Mouse (Mus musculus): ENCODE results near the gene Pde9a. TPM values are rescaled to one million over a fixed set of nuclear protein-coding genes. Genes with fewer than 3 reads are reported as not detected.

The Pde9a gene
- polyA plus RNA-seq, 1 experiment from 2014 or later = 16.5 TPM

- H3K4me3 ChIP-seq (replicated peaks) = no peak overlapping the region
- H3K36me3 ChIP-seq = peaks cover 6% of the 10 kb centered on the region
- no peaks in the 10 kb centered on the region for H3K4me1 ChIP-seq
- H3K27me3 ChIP-seq = no peaks in the 10 kb centered on the region
- ATAC-seq (ENCODE audit: insufficient number of reproducible peaks, low FRiP score, low TSS enrichment, low read depth) = no peak
- WGBS = 76% methylated on average over 2 of the region's 2 CpGs
- H3K9me3 ChIP-seq (replicated peaks) = no peaks in the 10 kb centered on the region
- no peak overlapping the region for H3K27ac ChIP-seq (replicated peaks)
- H3K4me2 ChIP-seq (replicated peaks) = no peak overlapping the region
- H3K9ac ChIP-seq = no peak overlapping the region
These were observed 33.6 kb downstream of the Pde9a start for GRCm38 (mm10) chr17:31419598-31419950.

GRCm38 (mm10) chr17:31419995-31420394 lies 34.0 kb downstream of the Pde9a start:
- H3K4me3 ChIP-seq (replicated peaks) = no peak overlapping the region
- H3K9ac ChIP-seq = no peak overlapping the region
- no peak overlapping the region for H3K4me2 ChIP-seq (replicated peaks)
- no peaks in the 10 kb centered on the region for H3K27me3 ChIP-seq
- no peaks in the 10 kb centered on the region for H3K4me1 ChIP-seq
- no peak for ATAC-seq (ENCODE audit: insufficient number of reproducible peaks, low FRiP score, low TSS enrichment, low read depth)
- 56% methylated on average over 3 of the region's 3 CpGs for WGBS
- H3K9me3 ChIP-seq (replicated peaks) = no peaks in the 10 kb centered on the region
- peaks cover 6% of the 10 kb centered on the region for H3K36me3 ChIP-seq
- no peak overlapping the region for H3K27ac ChIP-seq (replicated peaks)

GRCm38 (mm10) chr17:31420658-31421057 lies 34.6 kb downstream of the Pde9a start:
- no peak for ATAC-seq (ENCODE audit: insufficient number of reproducible peaks, low FRiP score, low TSS enrichment, low read depth)
- WGBS = 73% methylated on average over 16 of the region's 16 CpGs
- H3K4me2 ChIP-seq (replicated peaks) = no peak overlapping the region
- no peak overlapping the region for H3K9ac ChIP-seq
- H3K27me3 ChIP-seq = no peaks in the 10 kb centered on the region
- no peak overlapping the region for H3K4me3 ChIP-seq (replicated peaks)
- H3K27ac ChIP-seq (replicated peaks) = no peak overlapping the region
- H3K9me3 ChIP-seq (replicated peaks) = no peaks in the 10 kb centered on the region
- H3K4me1 ChIP-seq = peaks cover 3% of the 10 kb centered on the region
- H3K36me3 ChIP-seq = peaks cover 6% of the 10 kb centered on the region

- H3K4me1 ChIP-seq = peaks cover 15% of the 10 kb centered on the region
- H3K27me3 ChIP-seq = no peaks in the 10 kb centered on the region
- 84% methylated on average over 1 of the region's 1 CpGs for WGBS
- H3K36me3 ChIP-seq = peaks cover 3% of the 10 kb centered on the region; the same call in 1 of the 2 replicates
- ATAC-seq (ENCODE audit: insufficient number of reproducible peaks, low FRiP score, low TSS enrichment, low read depth) = no peak
- H3K27ac ChIP-seq (replicated peaks) = no peak overlapping the region
- no peak overlapping the region for H3K4me2 ChIP-seq (replicated peaks)
- no peaks in the 10 kb centered on the region for H3K9me3 ChIP-seq (replicated peaks)
- no peak overlapping the region for H3K4me3 ChIP-seq (replicated peaks)
- no peak overlapping the region for H3K9ac ChIP-seq
These were observed 36.4 kb downstream of the Pde9a start for GRCm38 (mm10) chr17:31422381-31422780.

- 41% methylated on average over 2 of the region's 2 CpGs for WGBS
- Histone ChIP-seq H3K4me1 (peaks cover 15% of the 10 kb centered on the region), H3K4me2 (replicated peaks) (no peak overlapping the region)
These were observed 37.0 kb downstream of the Pde9a start for GRCm38 (mm10) chr17:31423020-31423419.

GRCm38 (mm10) chr17:31424358-31424757 lies 38.3 kb downstream of the Pde9a start:
- H3K4me3 ChIP-seq (replicated peaks) = no peak overlapping the region
- ATAC-seq (ENCODE audit: insufficient number of reproducible peaks, low FRiP score, low TSS enrichment, low read depth) = no peak
- no peak overlapping the region for H3K4me2 ChIP-seq (replicated peaks)
- H3K27me3 ChIP-seq = no peaks in the 10 kb centered on the region
- H3K9me3 ChIP-seq (replicated peaks) = 0 out of 2 replicates have a peak, but pooled peaks cover 5% of the 10 kb centered on the region
- 81% methylated on average over 4 of the region's 4 CpGs for WGBS
- no peak overlapping the region for H3K9ac ChIP-seq
- H3K36me3 ChIP-seq = no peaks in the 10 kb centered on the region
- no peak overlapping the region for H3K27ac ChIP-seq (replicated peaks)
- peaks cover 15% of the 10 kb centered on the region for H3K4me1 ChIP-seq

More at GRCm38 (mm10) chr17:31423020-31423419, 37.0 kb downstream of the Pde9a start:
- H3K27ac ChIP-seq (replicated peaks) = no peak overlapping the region
- no peaks in the 10 kb centered on the region for H3K27me3 ChIP-seq
- H3K9ac ChIP-seq = no peak overlapping the region
- ATAC-seq (ENCODE audit: insufficient number of reproducible peaks, low FRiP score, low TSS enrichment, low read depth) = no peak
- H3K4me3 ChIP-seq (replicated peaks) = no peak overlapping the region
- no peaks in the 10 kb centered on the region for H3K9me3 ChIP-seq (replicated peaks)
- H3K36me3 ChIP-seq = no peaks in the 10 kb centered on the region

- Histone ChIP-seq H3K27me3 (no peaks in the 10 kb centered on the region), H3K9ac (no peak overlapping the region), H3K36me3 (no peaks in the 10 kb centered on the region), H3K27ac (replicated peaks) (no peak overlapping the region), H3K4me1 (peaks cover 15% of the 10 kb centered on the region), H3K4me3 (replicated peaks) (no peak overlapping the region), H3K4me2 (replicated peaks) (no peak overlapping the region), H3K9me3 (replicated peaks) (0 out of 2 replicates have a peak, but pooled peaks cover 6% of the 10 kb centered on the region)
- ATAC-seq (ENCODE audit: insufficient number of reproducible peaks, low FRiP score, low TSS enrichment, low read depth) = no peak
- WGBS = 50% methylated on average over 8 of the region's 8 CpGs
These were observed 38.8 kb downstream of the Pde9a start for GRCm38 (mm10) chr17:31424798-31425197.

- Histone ChIP-seq H3K27me3 (no peaks in the 10 kb centered on the region), H3K4me3 (replicated peaks) (no peak overlapping the region), H3K36me3 (no peaks in the 10 kb centered on the region; the same call in 1 of the 2 replicates), H3K27ac (replicated peaks) (no peak overlapping the region; the same call in 1 of the 2 replicates), H3K4me1 (peaks cover 15% of the 10 kb centered on the region), H3K9me3 (replicated peaks) (0 out of 2 replicates have a peak, but pooled peaks cover 6% of the 10 kb centered on the region), H3K9ac (no peak overlapping the region), H3K4me2 (replicated peaks) (no peak overlapping the region)
- no peak for ATAC-seq (ENCODE audit: insufficient number of reproducible peaks, low FRiP score, low TSS enrichment, low read depth)
- 51% methylated on average over 13 of the region's 13 CpGs for WGBS
These were observed 40.1 kb downstream of the Pde9a start for GRCm38 (mm10) chr17:31425827-31426698.

- H3K9ac ChIP-seq = no peak overlapping the region
- 0 out of 2 replicates have a peak, but pooled peaks cover 6% of the 10 kb centered on the region for H3K9me3 ChIP-seq (replicated peaks)
- H3K27me3 ChIP-seq = no peaks in the 10 kb centered on the region
- no peaks in the 10 kb centered on the region; the same call in 1 of the 2 replicates for H3K36me3 ChIP-seq
- H3K27ac ChIP-seq (replicated peaks) = no peak overlapping the region
- no peak overlapping the region for H3K4me3 ChIP-seq (replicated peaks)
- 97% methylated on average over 2 of the region's 2 CpGs for WGBS
- ATAC-seq (ENCODE audit: insufficient number of reproducible peaks, low FRiP score, low TSS enrichment, low read depth) = no peak
- peaks cover 25% of the 10 kb centered on the region for H3K4me1 ChIP-seq
- H3K4me2 ChIP-seq (replicated peaks) = no peak overlapping the region
These were observed 43.4 kb downstream of the Pde9a start for GRCm38 (mm10) chr17:31429402-31429801.

- Histone ChIP-seq H3K4me1 (peaks cover 16% of the 10 kb centered on the region), H3K9ac (no peak overlapping the region), H3K9me3 (replicated peaks) (0 out of 2 replicates have a peak, but pooled peaks cover 6% of the 10 kb centered on the region), H3K27me3 (no peaks in the 10 kb centered on the region), H3K4me2 (replicated peaks) (no peak overlapping the region), H3K4me3 (replicated peaks) (no peak overlapping the region), H3K27ac (replicated peaks) (no peak overlapping the region), H3K36me3 (no peaks in the 10 kb centered on the region; the same call in 1 of the 2 replicates)
- no peak for ATAC-seq (ENCODE audit: insufficient number of reproducible peaks, low FRiP score, low TSS enrichment, low read depth)
- WGBS = 63% methylated on average over 5 of the region's 5 CpGs
These were observed 46.9 kb downstream of the Pde9a start for GRCm38 (mm10) chr17:31432878-31433281.

- 59% methylated on average over 13 of the region's 13 CpGs for WGBS
These were observed 47.5 kb downstream of the Pde9a start for GRCm38 (mm10) chr17:31433401-31433928.

More at GRCm38 (mm10) chr17:31433401-31433928, 47.5 kb downstream of the Pde9a start:
- Histone ChIP-seq H3K4me2 (replicated peaks) (no peak overlapping the region), H3K27ac (replicated peaks) (no peak overlapping the region), H3K27me3 (no peaks in the 10 kb centered on the region), H3K4me3 (replicated peaks) (no peak overlapping the region), H3K36me3 (no peaks in the 10 kb centered on the region; the same call in 1 of the 2 replicates), H3K9ac (no peak overlapping the region), H3K4me1 (peaks cover 16% of the 10 kb centered on the region), H3K9me3 (replicated peaks) (0 out of 2 replicates have a peak, but pooled peaks cover 6% of the 10 kb centered on the region)
- ATAC-seq (ENCODE audit: insufficient number of reproducible peaks, low FRiP score, low TSS enrichment, low read depth) = no peak

All from embryonic facial prominence, embryonic 15.5 days (tissue).